Mouse (Mus musculus) heart, adult 2 months (tissue): ENCODE measurements at regions not wholly inside any gene's neighbourhood (a gene's known extent, or its start where the extent isn't known, plus 50 kb on each side); places are given as distances from the start of the nearest gene placed in this dataset.

ENCODE experiments used
- CTCF ChIP-seq: fragments of 200-600 bp; IDR thresholded peaks from 2 replicates; pipeline ENCODE4 v1.8.1; 2022; ENCODE audit warnings: antibody characterized with exemption, mild to moderate bottlenecking, moderate library complexity
- EP300 ChIP-seq: fragments of 200-500 bp; IDR thresholded peaks from 2 replicates; pipeline ENCODE4 v1.6.1; 2011; ENCODE audit warnings: low read depth, low read length, control low read depth; ENCODE audit not compliant: insufficient read depth
- POLR2A ChIP-seq: fragments of 200-500 bp; IDR thresholded peaks from 2 replicates; pipeline ENCODE4 v1.6.1; 2011; ENCODE audit warnings: mild to moderate bottlenecking, low read depth, low read length, control low read depth; ENCODE audit not compliant: insufficient read depth

DNA sequence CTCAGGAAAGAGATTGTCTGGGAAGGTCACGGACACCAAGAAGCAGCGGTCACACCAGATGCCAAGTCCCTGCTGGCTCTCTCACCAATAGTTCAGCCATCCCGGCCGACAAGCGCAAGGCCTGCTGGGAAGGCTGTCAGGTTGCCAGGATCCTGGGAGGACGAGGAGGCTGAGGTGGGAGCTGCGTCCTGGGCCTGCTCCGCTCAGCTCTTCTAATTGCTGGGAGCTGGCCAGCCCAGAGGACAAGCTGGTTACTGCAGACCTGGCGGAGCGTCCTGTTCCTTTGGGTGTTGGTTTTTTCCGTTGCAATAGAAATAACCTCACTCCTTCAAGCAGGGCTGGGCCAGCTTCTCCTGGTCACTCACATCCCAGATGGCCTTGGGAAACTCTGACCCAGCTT is 61.7 kb upstream of the Adamts2 start:
- TF ChIP-seq CTCF, result 0 out of 2 replicates have a peak, but pooled peaks have one; percentile 10
- no peak for TF ChIP-seq POLR2A
- no peak for TF ChIP-seq EP300
